8 mouse cellular contexts compared by ENCODE assay signal in the genomic region with DNA sequence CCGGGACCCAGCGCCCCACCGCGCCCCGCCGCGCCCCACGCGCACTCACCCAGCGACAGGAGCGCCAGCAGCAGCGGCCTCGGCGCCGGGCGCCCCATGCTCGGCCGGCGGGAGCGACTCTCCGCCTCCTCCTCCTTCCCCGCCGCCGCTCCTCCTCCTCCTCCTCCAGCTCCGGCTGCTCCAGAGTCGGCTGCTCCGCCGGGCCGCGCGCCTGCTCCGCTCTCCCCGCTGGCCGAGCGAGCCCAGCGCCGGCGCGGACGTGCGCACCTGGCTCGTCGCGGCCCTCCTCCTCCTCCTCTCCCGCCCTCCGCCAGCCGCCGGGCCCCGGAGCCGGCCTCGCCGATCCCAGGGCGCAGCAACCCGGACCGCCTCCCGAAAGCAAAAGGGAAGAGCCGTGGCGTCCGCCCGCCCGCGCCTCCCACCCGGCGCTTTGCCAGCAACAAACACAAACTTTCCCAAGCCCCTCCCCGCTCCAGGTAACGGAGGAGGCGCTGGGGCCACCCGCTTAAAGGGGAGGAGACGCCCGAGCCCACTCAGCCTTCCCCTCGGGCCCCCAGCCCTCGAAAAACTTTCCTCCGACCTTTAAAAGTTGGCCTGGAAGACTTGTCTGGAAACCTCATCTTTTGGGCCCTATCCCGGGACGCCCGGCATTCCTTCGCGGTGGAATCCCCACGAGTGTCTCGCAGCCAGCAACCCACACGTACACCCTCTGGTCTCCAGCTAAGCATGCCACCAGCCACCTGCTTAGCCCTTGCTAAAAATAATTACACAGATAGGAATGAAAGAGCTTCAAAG. TPM values are rescaled to one million over a fixed set of nuclear protein-coding genes. Genes with fewer than 3 reads are reported as not detected.
DNase-seq lines count a peak whose midpoint lies in the region; ATAC-seq lines count a peak whose summit lies in the region.

A gene (minus strand): TSS at position 236 of the 795 bp plus-strand sequence.

- under 1% methylated on average over 44 of the region's 81 CpGs for WGBS in forebrain, embryonic 13.5 days
- under 1% methylated on average over 54 of the region's 81 CpGs for WGBS in lung, embryonic 16.5 days

- H3K36me3 ChIP-seq in forebrain, embryonic 13.5 days (ENCODE audit: poor library complexity, severe bottlenecking) = no peaks in the 10 kb centered on the region
- no peaks in the 10 kb centered on the region for H3K36me3 ChIP-seq in lung, embryonic 16.5 days (ENCODE audit: control insufficient read depth, insufficient read depth, low read length)

- ATAC-seq in forebrain, embryonic 13.5 days = peak; percentile 74
- ATAC-seq in lung, embryonic 16.5 days (ENCODE audit: low read depth) = peak; percentile 75

- peak; percentile 84 for DNase-seq in ES-CJ7 (ENCODE audit: low read depth, low spot score)
- DNase-seq in adrenal gland, postnatal 25 days = peak; percentile 77
- peak; percentile 74 for DNase-seq in heart, postnatal 25 days (ENCODE audit: low spot score)
- DNase-seq in kidney, postnatal 4 days = peak; percentile 81 to 89
- peak; percentile 78 for DNase-seq in ovary, postnatal 36 days (ENCODE audit: low spot score)
- DNase-seq in urinary bladder, postnatal 36 days (ENCODE audit: low spot score in 2 of 2) = peak; percentile 78 to 82

- H3K4me1 ChIP-seq in forebrain, embryonic 13.5 days = peaks cover 68% of the 10 kb centered on the region
- peaks cover 31% of the 10 kb centered on the region for H3K4me1 ChIP-seq in lung, embryonic 16.5 days (replicated peaks; ENCODE audit: control insufficient read depth, insufficient read depth, low read length)

- peak within 1 kb of the TSS; percentile 86 for H3K27ac ChIP-seq in forebrain, embryonic 13.5 days
- H3K27ac ChIP-seq in lung, embryonic 16.5 days (ENCODE audit: low read length) = peak within 1 kb of the TSS; percentile 86

- intact Hi-C loops in heart, postnatal 25 days (cut with DNase I) = loop anchor here (5.0 kb wide), 1 partner anchor 52 kb away; no protein-coding TSS in a partner anchor

- H3K9me3 ChIP-seq in forebrain, embryonic 13.5 days (replicated peaks) = no peaks in the 10 kb centered on the region
- no peaks in the 10 kb centered on the region for H3K9me3 ChIP-seq in lung, embryonic 16.5 days (ENCODE audit: control insufficient read depth, low read length)

- H3K4me2 ChIP-seq in forebrain, embryonic 13.5 days = peak within 1 kb of the TSS; percentile 96
- H3K4me2 ChIP-seq in lung, embryonic 16.5 days (ENCODE audit: low read depth, low read length) = peak within 1 kb of the TSS; percentile 89

- peak within 1 kb of the TSS; percentile 96 for H3K9ac ChIP-seq in forebrain, embryonic 13.5 days
- peak within 1 kb of the TSS; percentile 88 for H3K9ac ChIP-seq in lung, embryonic 16.5 days (ENCODE audit: low read length)

- H3K27me3 ChIP-seq in forebrain, embryonic 13.5 days = no peaks in the 10 kb centered on the region
- no peaks in the 10 kb centered on the region for H3K27me3 ChIP-seq in lung, embryonic 16.5 days (ENCODE audit: control insufficient read depth, insufficient read depth, low read depth, low read length)

- peak within 1 kb of the TSS; percentile 85 for H3K4me3 ChIP-seq in forebrain, embryonic 13.5 days
- peak within 1 kb of the TSS; percentile 77 for H3K4me3 ChIP-seq in lung, embryonic 16.5 days (ENCODE audit: low read length)

RNA-seq across cellular contexts. Expression of the gene that starts here (rescaled TPM):
- 43.5 and 45.2 TPM in 2 replicates for total RNA-seq in adrenal gland, postnatal 25 days (2021)
- polyA plus RNA-seq in forebrain, embryonic 13.5 days (2015; fragmentation: Nextera tagmentation; extraction: Ambion mirVana) = 4.0 and 4.5 TPM in 2 replicates
- total RNA-seq in heart, postnatal 25 days (2021) = 10 to 100 TPM; 31.0 to 34.9 TPM
- polyA plus RNA-seq in lung, embryonic 16.5 days (2015; fragmentation: Nextera tagmentation; extraction: Ambion mirVana) = 4.8 and 5.6 TPM in 2 replicates

Comparison
In these comparisons a context has a peak if more than half of its experiments do, and no peak if none do; other contexts are left out.
1. Peak in every context shown above with its lines: DNase-seq, ATAC-seq, H3K4me3 ChIP-seq and H3K27ac ChIP-seq.